Mouse (Mus musculus): ENCODE results near the gene Zhx3.

- TF ChIP-seq CTCF (IDR thresholded peaks at IDR 0.05; ENCODE audit: control insufficient read depth, insufficient read depth, insufficient replicate concordance, low read depth, low read length), result no peak
- TF ChIP-seq POLR2A (IDR thresholded peaks at IDR 0.05; ENCODE audit: control insufficient read depth, low read depth, low read length), result no peak
Measured at GRCm38 (mm10) chr2:160718811-160719210, 154.0 kb downstream of the Zhx3 start.

Measured in testis, adult 2 months (tissue).